Mouse (Mus musculus): Measurements from ENCODE around the gene Cd28. TPM values are rescaled to one million over a fixed set of nuclear protein-coding genes. Genes with fewer than 3 reads are reported as not detected.

Gene Cd28
- total and polyA plus RNA-seq, 3 experiments: 1.0 to 4.4 (median 1.8) TPM

DNA sequence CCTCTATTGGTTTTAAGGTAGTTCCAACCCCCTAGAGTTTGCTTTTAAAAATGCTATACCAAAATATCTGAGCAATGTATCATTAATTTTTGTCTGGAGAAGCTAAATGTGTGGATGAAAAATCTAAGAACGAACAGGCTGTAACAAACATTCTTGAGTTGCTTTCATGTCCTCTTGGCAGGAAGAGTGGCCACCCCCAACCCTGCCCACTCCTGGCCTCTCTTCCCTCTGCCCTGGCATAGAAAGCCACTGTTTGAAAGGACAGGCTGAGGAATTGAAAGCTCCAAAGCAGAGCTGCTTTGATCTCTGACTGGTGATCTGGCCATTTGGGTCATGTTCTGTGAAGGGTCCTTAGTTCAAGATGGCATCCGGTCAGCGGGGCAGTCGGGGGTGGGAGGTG is 32.8 kb upstream of the Cd28 start:
- no peak for DNase-seq (ENCODE audit: extremely low read depth)
- Histone ChIP-seq H3K9ac (ENCODE audit: insufficient read depth, low read depth) (no peak overlapping the region), H3K36me3 (replicated peaks in 1 of 2; ENCODE audit: control insufficient read depth in 1 of 2, insufficient read depth in 1 of 2, low read length in 1 of 2) (no peaks in the 10 kb centered on the region), H3K79me2 (replicated peaks; ENCODE audit: control insufficient read depth, extremely low read depth, insufficient read depth, poor library complexity, severe bottlenecking) (no peaks in the 10 kb centered on the region), H3K4me1 (ENCODE audit: control insufficient read depth in 1 of 2, insufficient read depth in 2 of 2) (no peaks in the 10 kb centered on the region), H3K27ac (ENCODE audit: insufficient read depth, low read depth) (no peak overlapping the region), H3K4me2 (ENCODE audit: insufficient read depth, low read depth, poor library complexity, severe bottlenecking) (no peak overlapping the region), H3K9me3 (replicated peaks; ENCODE audit: low read length) (no peaks in the 10 kb centered on the region), H3K27me3 (replicated peaks) (no peaks in the 10 kb centered on the region), H3K4me3 (replicated peaks in 1 of 3; ENCODE audit: low read depth in 2 of 3, low read length in 2 of 3, poor library complexity in 1 of 3) (no peak overlapping the region)
- dilution Hi-C loops (cut with MboI; ENCODE audit: extremely low pct_ligation_motif_present, extremely low pct_unique_long_range_greater_than_20kb, low sequenced_read_pairs): no loop called here
- TF ChIP-seq MAX (IDR thresholded peaks at IDR 0.05; ENCODE audit: low read length) (no peak), CHD1 (IDR thresholded peaks at IDR 0.05; ENCODE audit: low read depth, low read length) (no peak), NRF1 (IDR thresholded peaks at IDR 0.05; ENCODE audit: low read depth, low read length) (no peak), POLR2AphosphoS2 (IDR thresholded peaks at IDR 0.05; ENCODE audit: low read depth, low read length) (no peak), MYC (IDR thresholded peaks at IDR 0.05; ENCODE audit: low read depth, low read length) (no peak), ELF1 (IDR thresholded peaks at IDR 0.05; ENCODE audit: low read depth, low read length) (no peak), USF1 (IDR thresholded peaks at IDR 0.05; ENCODE audit: low read depth, low read length) (no peak)
- in situ Hi-C loops (cut with MboI; ENCODE audit: low pct_ligation_motif_present, low pct_unique_long_range_greater_than_20kb, low sequenced_read_pairs): no loop called here

DNA sequence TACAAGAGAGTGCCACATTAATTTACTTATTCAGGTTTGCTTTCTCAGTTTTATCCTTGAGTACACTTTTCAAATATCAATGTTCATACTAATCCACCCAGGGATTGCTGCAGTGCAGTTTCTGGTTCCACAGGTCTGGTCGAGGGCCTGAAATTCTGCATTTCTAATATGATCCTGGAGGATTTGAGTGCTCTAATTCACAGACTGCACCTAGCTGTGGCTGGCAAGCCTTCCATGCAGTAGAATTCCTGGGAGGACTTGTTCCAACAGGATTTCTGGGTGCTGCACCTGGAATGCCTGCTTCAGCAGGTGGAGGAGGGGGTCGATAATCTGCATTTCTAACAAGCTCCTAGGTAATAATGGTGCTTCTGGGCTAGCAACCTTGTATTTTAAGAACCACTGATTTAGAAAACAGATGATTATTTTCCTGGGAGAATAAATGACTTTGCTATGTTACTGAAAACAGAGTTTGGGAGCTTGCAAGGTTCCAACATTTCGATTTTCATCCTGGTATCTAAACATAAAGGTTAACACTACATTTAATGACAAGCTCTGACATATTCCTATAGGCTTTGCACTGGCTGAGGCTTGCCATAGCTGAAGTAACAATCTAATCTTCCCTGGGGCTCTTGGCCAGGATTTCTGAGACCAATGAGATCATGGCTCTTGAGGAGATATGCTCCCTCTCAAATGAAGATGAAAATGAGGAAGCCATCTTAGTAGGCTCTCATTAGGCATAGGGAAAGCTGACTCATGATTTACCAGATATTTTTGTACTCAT is 20.3 kb upstream of the Cd28 start:
- H3K27ac ChIP-seq (ENCODE audit: insufficient read depth, low read depth): no peak overlapping the region
- no peak overlapping the region for H3K4me3 ChIP-seq (replicated peaks in 1 of 3; ENCODE audit: low read depth in 2 of 3, low read length in 2 of 3, poor library complexity in 1 of 3)
- no peak overlapping the region for H3K4me2 ChIP-seq (ENCODE audit: insufficient read depth, low read depth, poor library complexity, severe bottlenecking)
- no peaks in the 10 kb centered on the region for H3K27me3 ChIP-seq (replicated peaks)
- H3K9ac ChIP-seq (ENCODE audit: insufficient read depth, low read depth): no peak overlapping the region
- H3K4me1 ChIP-seq (ENCODE audit: control insufficient read depth in 1 of 2, insufficient read depth in 2 of 2): peaks cover 4 to 17% of the 10 kb centered on the region in 2 experiments; a peak in 3 of 4 replicates
- in situ Hi-C loops (cut with MboI; ENCODE audit: low pct_ligation_motif_present, low pct_unique_long_range_greater_than_20kb, low sequenced_read_pairs): no loop called here
- peaks cover 5% of the 10 kb centered on the region for H3K9me3 ChIP-seq (replicated peaks; ENCODE audit: low read length)
- no peak for DNase-seq (ENCODE audit: extremely low read depth)
- no peaks in the 10 kb centered on the region for H3K36me3 ChIP-seq (replicated peaks in 1 of 2; ENCODE audit: control insufficient read depth in 1 of 2, insufficient read depth in 1 of 2, low read length in 1 of 2)
- dilution Hi-C loops (cut with MboI; ENCODE audit: extremely low pct_ligation_motif_present, extremely low pct_unique_long_range_greater_than_20kb, low sequenced_read_pairs): no loop called here
- TF ChIP-seq E2F4 (IDR thresholded peaks at IDR 0.05; ENCODE audit: insufficient replicate concordance, low read depth, low read length) (no peak), EP300 (IDR thresholded peaks at IDR 0.05; ENCODE audit: low read length) (no peak), PAX5 (IDR thresholded peaks at IDR 0.05; ENCODE audit: low read length) (no peak), MAZ (IDR thresholded peaks at IDR 0.05; ENCODE audit: low read depth, low read length) (no peak), TCF12 (IDR thresholded peaks at IDR 0.05; ENCODE audit: low read depth, low read length) (no peak), ZC3H11A (IDR thresholded peaks at IDR 0.05; ENCODE audit: low read depth, low read length) (no peak)
- no peaks in the 10 kb centered on the region for H3K79me2 ChIP-seq (replicated peaks; ENCODE audit: control insufficient read depth, extremely low read depth, insufficient read depth, poor library complexity, severe bottlenecking)

DNA sequence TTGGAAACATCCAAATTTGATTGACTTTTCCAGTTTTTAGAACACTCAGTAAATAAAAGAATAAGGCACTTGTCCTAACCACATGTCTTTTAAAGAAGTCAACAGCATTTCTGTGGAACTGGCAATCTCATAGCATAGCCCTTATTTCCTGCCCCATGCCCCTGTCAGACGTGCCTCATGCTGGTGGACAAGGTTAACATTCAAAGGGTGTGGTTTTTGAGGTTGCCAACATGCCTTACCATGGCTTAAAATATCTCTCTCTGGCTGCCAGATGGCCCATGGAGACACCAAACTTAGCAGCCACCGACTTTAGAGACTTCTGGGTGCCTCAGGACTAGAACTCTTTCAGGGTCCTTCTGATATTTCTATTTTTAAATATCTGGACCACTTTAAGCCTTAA is 14.0 kb upstream of the Cd28 start:
- H3K27me3 ChIP-seq (replicated peaks): no peaks in the 10 kb centered on the region
- peak; percentile 88 for DNase-seq (ENCODE audit: extremely low read depth)
- in situ Hi-C loops (cut with MboI; ENCODE audit: low pct_ligation_motif_present, low pct_unique_long_range_greater_than_20kb, low sequenced_read_pairs): no loop called here
- peaks cover 1% of the 10 kb centered on the region for H3K9me3 ChIP-seq (replicated peaks; ENCODE audit: low read length)
- H3K79me2 ChIP-seq (replicated peaks; ENCODE audit: control insufficient read depth, extremely low read depth, insufficient read depth, poor library complexity, severe bottlenecking): no peaks in the 10 kb centered on the region
- dilution Hi-C loops (cut with MboI; ENCODE audit: extremely low pct_ligation_motif_present, extremely low pct_unique_long_range_greater_than_20kb, low sequenced_read_pairs): no loop called here
- no peaks in the 10 kb centered on the region for H3K36me3 ChIP-seq (replicated peaks in 1 of 2; ENCODE audit: control insufficient read depth in 1 of 2, insufficient read depth in 1 of 2, low read length in 1 of 2)
- no peak overlapping the region for H3K27ac ChIP-seq (ENCODE audit: insufficient read depth, low read depth)
- H3K4me3 ChIP-seq (replicated peaks in 1 of 3; ENCODE audit: low read depth in 2 of 3, low read length in 2 of 3, poor library complexity in 1 of 3): no peak overlapping the region
- peaks cover 0 to 17% of the 10 kb centered on the region in 2 experiments; a peak in 2 of 4 replicates for H3K4me1 ChIP-seq (ENCODE audit: control insufficient read depth in 1 of 2, insufficient read depth in 2 of 2)
- peak overlapping the region; percentile 42; the same call in 1 of the 2 replicates for H3K4me2 ChIP-seq (ENCODE audit: insufficient read depth, low read depth, poor library complexity, severe bottlenecking)
- no peak overlapping the region for H3K9ac ChIP-seq (ENCODE audit: insufficient read depth, low read depth)
- TF ChIP-seq MAZ (IDR thresholded peaks at IDR 0.05; ENCODE audit: low read depth, low read length): 0 out of 2 replicates have a peak, but pooled peaks have one; percentile 61
- peak; percentile 17 for TF ChIP-seq RAD21 (IDR thresholded peaks at IDR 0.05; ENCODE audit: low read depth, low read length)
- peak; percentile 19; the same call in 1 of the 2 replicates for TF ChIP-seq JUND (conservative IDR thresholded peaks at IDR 0.05; ENCODE audit: low read depth, low read length)
- TF ChIP-seq NELFE (IDR thresholded peaks at IDR 0.05; ENCODE audit: low read depth, low read length): no peak
- TF ChIP-seq GABPA (IDR thresholded peaks at IDR 0.05; ENCODE audit: insufficient replicate concordance, low read depth, low read length): no peak
- TF ChIP-seq CHD1 (IDR thresholded peaks at IDR 0.05; ENCODE audit: low read depth, low read length): no peak
- TF ChIP-seq TBP (conservative IDR thresholded peaks at IDR 0.05; ENCODE audit: low read depth, low read length): 0 out of 2 replicates have a peak, but pooled peaks have one; percentile 10
- peak; percentile 55 for TF ChIP-seq CHD2 (IDR thresholded peaks at IDR 0.05; ENCODE audit: low read length)
- peak; percentile 90 for TF ChIP-seq BHLHE40 (IDR thresholded peaks at IDR 0.05; ENCODE audit: low read depth, low read length)
- peak; percentile 99 for TF ChIP-seq MEF2A (IDR thresholded peaks at IDR 0.05; ENCODE audit: borderline replicate concordance, low read depth, low read length)
- TF ChIP-seq SIN3A (IDR thresholded peaks at IDR 0.05; ENCODE audit: low read length): peak; percentile 62; the same call in 1 of the 2 replicates
- peak; percentile 78 for TF ChIP-seq IRF4 (IDR thresholded peaks at IDR 0.05; ENCODE audit: low read depth, low read length)
- peak; percentile 84; the same call in 1 of the 2 replicates for TF ChIP-seq RCOR1 (conservative IDR thresholded peaks at IDR 0.05; ENCODE audit: low read depth, low read length)
- no peak for TF ChIP-seq UBTF (IDR thresholded peaks at IDR 0.05; ENCODE audit: low read depth, low read length)
